Mouse (Mus musculus) heart, embryonic 12.5 days (tissue): ENCODE results near the gene Enpp7. TPM values are rescaled to one million over a fixed set of nuclear protein-coding genes. Genes with fewer than 3 reads are reported as not detected.

Source experiments
- ATAC-seq: fragments of 200-750 bp; cut with Nextera tagmentation; 2 replicates; pipeline ENCODE4 v1.8.0; 2017; ENCODE audit warnings: moderate TSS enrichment, moderate library complexity; ENCODE audit not compliant: insufficient number of reproducible peaks, low FRiP score
- H3K27ac ChIP-seq: fragments of 300-500 bp; sonication (generic); 2 replicates; pipeline ENCODE4 v1.5.1; 2016; ENCODE audit warnings: mild to moderate bottlenecking, moderate library complexity; ENCODE audit not compliant: poor library complexity, severe bottlenecking
- H3K27me3 ChIP-seq: fragments of 300-500 bp; sonication (generic); replicated peaks from 2 replicates; pipeline ENCODE4 v1.6.1; 2016; ENCODE audit warnings: mild to moderate bottlenecking, moderate library complexity
- H3K36me3 ChIP-seq: fragments of 300-500 bp; sonication (generic); 2 replicates; pipeline ENCODE4 v1.6.1; 2016; ENCODE audit warnings: mild to moderate bottlenecking, moderate library complexity
- H3K4me1 ChIP-seq: fragments of 300-500 bp; sonication (generic); replicated peaks from 2 replicates; pipeline ENCODE4 v1.6.1; 2016; ENCODE audit warnings: mild to moderate bottlenecking
- H3K4me2 ChIP-seq: fragments of 300-500 bp; sonication (generic); 2 replicates; pipeline ENCODE4 v1.6.1; 2016; ENCODE audit warnings: mild to moderate bottlenecking, moderate library complexity
- H3K4me3 ChIP-seq: fragments of 300-500 bp; sonication (generic); 2 replicates; pipeline ENCODE4 v1.5.1; 2016; ENCODE audit warnings: mild to moderate bottlenecking
- H3K9ac ChIP-seq: fragments of 300-500 bp; sonication (generic); 2 replicates; pipeline ENCODE4 v1.6.1; 2016; ENCODE audit warnings: mild to moderate bottlenecking, moderate library complexity
- H3K9me3 ChIP-seq: fragments of 300-500 bp; sonication (generic); replicated peaks from 2 replicates; pipeline ENCODE4 v1.6.1; 2016; ENCODE audit warnings: mild to moderate bottlenecking, moderate library complexity
- WGBS: fragments of 180-500 bp; shearing (Covaris S2); methylation state at CpG from one replicate; pipeline ENCODE4 v1.1.7; 2016; 5-methylcytosine and 5-hydroxymethylcytosine counted together
- polyA plus RNA-seq: library from polyadenylated mRNA; unstranded; fragments of >200 nt; fragmentation: Nextera tagmentation; extraction: Ambion mirVana; gene quantifications from 2 replicates; pipeline ENCODE4 v1.2.1, GENCODE M21; 2016

The Enpp7 gene
- polyA plus RNA-seq, 1 experiment from 2014 or later, result not detected

- H3K4me2 ChIP-seq, result peak overlapping the region; percentile 88
- peak overlapping the region; percentile 95 for H3K9ac ChIP-seq
- ATAC-seq, result no peak
- 7% methylated on average over 42 of the region's 42 CpGs for WGBS
- peak overlapping the region; percentile 80; the same call in 1 of the 2 replicates for H3K27ac ChIP-seq
- H3K9me3 ChIP-seq, result no peaks in the 10 kb centered on the region
- peaks cover 9% of the 10 kb centered on the region for H3K36me3 ChIP-seq
- peaks cover 30% of the 10 kb centered on the region for H3K27me3 ChIP-seq
- H3K4me1 ChIP-seq, result peaks cover 40% of the 10 kb centered on the region
- peak overlapping the region; percentile 93 for H3K4me3 ChIP-seq
Observed at GRCm38 (mm10) chr11:119022068-119022894, 34.3 kb downstream of the Enpp7 start.

GRCm38 (mm10) chr11:119022895-119023615 lies 35.1 kb downstream of the Enpp7 start, which contains the start of gene Cbx2:
TSS of gene Cbx2 (plus strand) at chr11:119022962.
- H3K36me3 ChIP-seq, result peaks cover 17% of the 10 kb centered on the region
- peak within 1 kb of the TSS; percentile 95 for H3K9ac ChIP-seq
- peak; percentile 85 for ATAC-seq
- H3K9me3 ChIP-seq, result no peaks in the 10 kb centered on the region
- H3K27me3 ChIP-seq, result peaks cover 30% of the 10 kb centered on the region
- 4% methylated on average over 95 of the region's 99 CpGs for WGBS
- peaks cover 40% of the 10 kb centered on the region for H3K4me1 ChIP-seq
- peak within 1 kb of the TSS; percentile 88 for H3K4me2 ChIP-seq
- peak within 1 kb of the TSS; percentile 80 for H3K27ac ChIP-seq
- H3K4me3 ChIP-seq, result peak within 1 kb of the TSS; percentile 93

- Histone ChIP-seq H3K4me3 (peak overlapping the region; percentile 93), H3K36me3 (peaks cover 22% of the 10 kb centered on the region), H3K9ac (peak overlapping the region; percentile 95), H3K9me3 (no peaks in the 10 kb centered on the region), H3K4me2 (peak overlapping the region; percentile 88), H3K27ac (peak overlapping the region; percentile 80), H3K27me3 (peaks cover 30% of the 10 kb centered on the region), H3K4me1 (peaks cover 40% of the 10 kb centered on the region)
- no peak for ATAC-seq
- WGBS, result under 1% methylated on average over 15 of the region's 15 CpGs
Observed at GRCm38 (mm10) chr11:119023616-119023980, 35.6 kb downstream of the Enpp7 start.

- H3K36me3 ChIP-seq, result peaks cover 29% of the 10 kb centered on the region
- peak overlapping the region; percentile 93 for H3K4me3 ChIP-seq
- ATAC-seq, result no peak
- 10% methylated on average over 7 of the region's 7 CpGs for WGBS
- peak overlapping the region; percentile 88 for H3K4me2 ChIP-seq
- no peaks in the 10 kb centered on the region for H3K9me3 ChIP-seq
- peaks cover 29% of the 10 kb centered on the region for H3K27me3 ChIP-seq
- no peak overlapping the region for H3K27ac ChIP-seq
- peaks cover 40% of the 10 kb centered on the region for H3K4me1 ChIP-seq
- H3K9ac ChIP-seq, result peak overlapping the region; percentile 95
Observed at GRCm38 (mm10) chr11:119024260-119024659, 36.3 kb downstream of the Enpp7 start.

- H3K36me3 ChIP-seq, result peaks cover 45% of the 10 kb centered on the region
- 30% methylated on average over 12 of the region's 12 CpGs for WGBS
- 0 out of 2 replicates have a peak overlapping the region, but pooled peaks have one; percentile 3 for H3K27ac ChIP-seq
- H3K9ac ChIP-seq, result no peak overlapping the region; the same call in 1 of the 2 replicates
- H3K4me2 ChIP-seq, result peak overlapping the region; percentile 18
- 0 out of 2 replicates have a peak, but pooled peaks cover 11% of the 10 kb centered on the region for H3K27me3 ChIP-seq
- H3K4me3 ChIP-seq, result no peak overlapping the region
- no peak for ATAC-seq
- H3K9me3 ChIP-seq, result no peaks in the 10 kb centered on the region
- peaks cover 40% of the 10 kb centered on the region for H3K4me1 ChIP-seq
Observed at GRCm38 (mm10) chr11:119026203-119026602, 38.2 kb downstream of the Enpp7 start.

- Histone ChIP-seq H3K9ac (no peak overlapping the region; the same call in 1 of the 2 replicates), H3K4me3 (peak overlapping the region; percentile 34), H3K4me1 (peaks cover 27% of the 10 kb centered on the region), H3K36me3 (peaks cover 25% of the 10 kb centered on the region), H3K9me3 (no peaks in the 10 kb centered on the region), H3K27me3 (peaks cover 57% of the 10 kb centered on the region), H3K4me2 (peak overlapping the region; percentile 68), H3K27ac (no peak overlapping the region)
- peak; percentile 51; the same call in 1 of the 2 replicates for ATAC-seq
- WGBS, result 1% methylated on average over 26 of the region's 26 CpGs
Observed at GRCm38 (mm10) chr11:119033874-119034558, 46.0 kb downstream of the Enpp7 start.

- Histone ChIP-seq H3K4me1 (peaks cover 33% of the 10 kb centered on the region), H3K27me3 (peaks cover 63% of the 10 kb centered on the region), H3K9me3 (no peaks in the 10 kb centered on the region), H3K27ac (no peak overlapping the region), H3K9ac (no peak overlapping the region; the same call in 1 of the 2 replicates), H3K4me2 (peak overlapping the region; percentile 68), H3K36me3 (peaks cover 22% of the 10 kb centered on the region), H3K4me3 (peak overlapping the region; percentile 34)
- 4% methylated on average over 19 of the region's 19 CpGs for WGBS
- no peak for ATAC-seq
Observed at GRCm38 (mm10) chr11:119034635-119035034, 46.6 kb downstream of the Enpp7 start.

- H3K4me1 ChIP-seq, result peaks cover 39% of the 10 kb centered on the region
- no peak overlapping the region for H3K4me2 ChIP-seq
- peaks cover 17% of the 10 kb centered on the region for H3K36me3 ChIP-seq
- WGBS, result 2% methylated on average over 21 of the region's 21 CpGs
- H3K4me3 ChIP-seq, result no peak overlapping the region
- H3K9me3 ChIP-seq, result no peaks in the 10 kb centered on the region
- H3K27me3 ChIP-seq, result peaks cover 64% of the 10 kb centered on the region
- no peak overlapping the region for H3K27ac ChIP-seq
- no peak for ATAC-seq
- H3K9ac ChIP-seq, result no peak overlapping the region
Observed at GRCm38 (mm10) chr11:119035094-119035685, 47.2 kb downstream of the Enpp7 start.

GRCm38 (mm10) chr11:119035686-119036165 lies 47.7 kb downstream of the Enpp7 start:
- H3K4me3 ChIP-seq, result no peak overlapping the region
- no peak overlapping the region for H3K4me2 ChIP-seq
- 1% methylated on average over 21 of the region's 21 CpGs for WGBS
- no peak overlapping the region for H3K9ac ChIP-seq
- peaks cover 64% of the 10 kb centered on the region for H3K27me3 ChIP-seq
- peaks cover 12% of the 10 kb centered on the region for H3K36me3 ChIP-seq
- ATAC-seq, result no peak
- H3K4me1 ChIP-seq, result peaks cover 40% of the 10 kb centered on the region
- H3K27ac ChIP-seq, result no peak overlapping the region
- H3K9me3 ChIP-seq, result no peaks in the 10 kb centered on the region

GRCm38 (mm10) chr11:119036447-119036846 lies 48.5 kb downstream of the Enpp7 start:
- Histone ChIP-seq H3K4me3 (no peak overlapping the region), H3K36me3 (peaks cover 10% of the 10 kb centered on the region), H3K4me1 (peaks cover 43% of the 10 kb centered on the region), H3K27ac (no peak overlapping the region), H3K27me3 (peaks cover 65% of the 10 kb centered on the region), H3K9ac (no peak overlapping the region), H3K9me3 (no peaks in the 10 kb centered on the region), H3K4me2 (no peak overlapping the region)
- ATAC-seq, result no peak
- WGBS, result 2% methylated on average over 15 of the region's 15 CpGs
